Mouse (Mus musculus): ENCODE measurements around the gene Fry. TPM values are rescaled to one million over a fixed set of nuclear protein-coding genes. Genes with fewer than 3 reads are reported as not detected.
A peak's percentile ranks its signal among the peaks of the same experiment; 100 is the strongest.
"Not testable (repeated sequence)": the region's sequence is repeated elsewhere in the genome, so short reads cannot be mapped to it uniquely, and the experiment has no call there.

The Fry gene
- total RNA-seq, 2 experiments from 2014 or later = 74.1 to 86.7 TPM

DNA sequence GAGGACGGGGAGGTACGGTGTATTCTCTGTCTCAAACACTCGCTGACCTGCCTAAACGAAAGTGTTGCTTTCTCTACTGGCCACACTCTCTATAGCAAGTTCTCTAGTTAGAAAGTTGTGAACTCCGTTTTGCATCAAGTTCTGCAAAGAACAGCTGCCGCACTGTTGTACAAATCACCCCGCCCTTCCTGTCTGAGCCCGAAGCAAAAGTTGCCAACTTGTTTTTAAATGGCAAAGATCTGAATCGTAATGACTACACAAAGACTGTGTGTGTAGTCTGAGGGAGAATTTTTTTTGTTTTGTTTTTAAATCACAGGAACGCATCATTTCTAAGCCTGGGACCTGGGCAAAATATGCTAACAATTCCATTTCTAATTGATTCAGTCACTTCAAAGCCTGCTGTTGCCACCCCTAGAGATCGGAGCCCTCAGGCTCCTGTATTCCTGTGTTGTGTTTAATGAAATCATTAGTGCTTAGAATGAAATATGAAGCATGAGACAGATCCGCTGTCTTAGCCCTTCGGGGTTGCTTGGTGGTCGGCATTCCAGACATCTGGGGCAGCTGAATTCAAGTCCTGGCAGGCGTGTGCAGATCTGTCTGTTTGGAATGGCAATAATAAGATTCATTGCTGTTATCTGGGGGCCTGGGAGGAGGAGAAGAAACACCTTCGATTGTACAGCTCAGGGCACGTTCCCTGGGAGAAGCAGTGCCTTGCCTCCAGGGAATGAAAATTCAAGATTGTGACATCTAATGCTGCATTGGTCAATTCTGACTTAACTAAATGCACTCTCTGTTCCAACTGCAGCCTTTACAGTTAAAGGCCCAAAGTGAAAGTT, 339.7 kb downstream of the Fry start:
- DNase-seq = no peak
- intact Hi-C loops (cut with DNase I; ENCODE audit: low total_unique reads) = no loop called here

DNA sequence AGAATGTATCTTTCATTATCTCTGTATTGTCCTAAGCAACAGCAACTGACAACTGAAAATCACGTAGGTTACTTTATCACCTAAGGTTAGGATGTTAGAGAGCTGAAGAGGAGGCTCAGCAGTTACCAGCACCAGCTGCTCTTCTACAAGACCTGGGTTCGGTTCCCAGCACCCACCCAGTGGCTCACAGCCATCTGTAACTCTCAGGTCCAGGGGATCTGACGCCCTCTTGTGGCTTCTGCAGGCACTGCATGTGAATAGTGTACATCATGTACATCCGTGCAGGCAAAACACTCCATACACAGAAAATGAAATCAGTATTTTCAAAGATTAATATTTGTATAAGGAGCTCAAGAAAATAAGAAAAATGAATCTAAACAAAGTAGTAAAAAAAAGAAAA, 341.4 kb downstream of the Fry start:
- intact Hi-C loops (cut with DNase I; ENCODE audit: low total_unique reads) = no loop called here
- no peak for DNase-seq

DNA sequence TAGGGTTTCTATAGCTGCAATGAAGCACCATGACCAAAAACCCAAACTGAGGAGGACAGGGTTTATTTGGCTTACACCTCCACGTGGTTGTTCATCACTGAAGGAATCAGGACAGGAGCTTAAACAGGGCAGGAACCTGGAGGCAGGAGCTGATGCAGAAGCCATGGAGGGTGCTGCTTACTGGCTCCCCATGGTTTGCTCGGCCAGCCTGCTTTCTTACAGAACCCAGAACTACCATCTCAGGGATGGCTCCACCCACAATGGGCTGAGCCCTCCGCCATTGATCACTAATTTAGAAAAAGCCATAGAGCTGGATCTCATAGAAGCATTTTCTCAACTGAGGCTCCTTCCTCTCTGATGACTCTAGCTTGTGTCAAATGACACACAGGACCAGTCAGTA, 346.3 kb downstream of the Fry start:
- intact Hi-C loops (cut with DNase I; ENCODE audit: low total_unique reads) = no loop called here
- DNase-seq = no peak

DNA sequence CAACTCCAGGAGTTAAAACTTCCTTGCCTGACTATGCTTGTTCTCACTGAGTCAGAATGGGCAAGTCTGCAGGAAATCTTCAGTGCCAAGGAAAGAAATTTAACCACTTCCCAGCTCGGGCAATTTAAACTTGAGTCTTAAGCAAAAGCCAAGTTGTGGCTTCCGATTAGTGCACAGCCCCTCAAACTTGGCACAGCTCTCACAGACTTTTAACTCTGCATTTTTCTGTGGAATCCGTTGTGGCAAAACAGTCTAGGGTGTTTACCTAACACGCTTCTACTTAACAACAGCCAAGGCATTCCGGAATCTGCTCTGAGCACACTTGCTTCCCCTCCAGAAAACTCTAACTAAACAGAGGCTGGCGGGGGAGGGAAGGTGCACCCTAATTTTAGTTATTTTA, 346.8 kb downstream of the Fry start:
- no peak for DNase-seq
- intact Hi-C loops (cut with DNase I; ENCODE audit: low total_unique reads) = no loop called here

DNA sequence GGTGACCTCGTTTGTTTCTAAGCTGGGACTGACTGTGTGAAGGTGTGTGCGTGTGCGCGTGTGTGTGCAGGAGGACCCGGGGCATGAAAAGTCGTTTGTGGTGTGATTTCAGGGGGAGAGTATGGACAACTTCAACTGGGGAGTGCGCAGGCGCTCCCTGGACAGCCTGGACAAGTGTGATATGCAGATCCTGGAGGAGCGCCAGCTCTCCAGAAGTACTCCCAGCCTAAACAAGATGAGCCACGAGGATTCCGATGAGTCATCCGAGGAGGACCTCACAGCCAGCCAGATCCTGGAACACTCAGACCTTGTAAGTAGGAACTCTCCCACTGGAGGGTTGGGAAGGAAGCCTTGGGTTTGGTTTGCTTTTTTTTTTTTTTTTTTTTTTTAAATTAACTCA, 347.7 kb downstream of the Fry start:
- peak; percentile 86 for DNase-seq
- intact Hi-C loops (cut with DNase I; ENCODE audit: low total_unique reads) = no loop called here

DNA sequence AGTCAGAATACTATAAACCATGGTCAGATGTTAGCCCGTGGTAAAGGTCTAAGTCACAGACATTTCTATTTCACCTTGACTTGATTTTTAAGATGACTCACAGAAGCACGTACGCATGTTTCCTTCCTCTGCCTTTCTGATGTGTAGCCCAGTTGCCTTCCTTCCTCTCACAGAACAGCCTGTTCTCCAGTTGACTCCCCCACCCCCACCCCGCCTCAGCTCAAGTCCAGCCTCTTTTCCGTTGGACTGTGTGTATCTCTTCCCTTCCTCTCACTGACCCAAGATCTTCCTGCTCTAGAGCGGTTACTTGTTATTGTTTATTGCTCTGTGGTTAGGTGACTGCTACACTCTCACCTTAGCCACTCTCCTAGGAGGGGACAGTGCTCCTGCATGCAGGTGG, 350.0 kb downstream of the Fry start:
- intact Hi-C loops (cut with DNase I; ENCODE audit: low total_unique reads) = no loop called here
- DNase-seq = no peak

DNA sequence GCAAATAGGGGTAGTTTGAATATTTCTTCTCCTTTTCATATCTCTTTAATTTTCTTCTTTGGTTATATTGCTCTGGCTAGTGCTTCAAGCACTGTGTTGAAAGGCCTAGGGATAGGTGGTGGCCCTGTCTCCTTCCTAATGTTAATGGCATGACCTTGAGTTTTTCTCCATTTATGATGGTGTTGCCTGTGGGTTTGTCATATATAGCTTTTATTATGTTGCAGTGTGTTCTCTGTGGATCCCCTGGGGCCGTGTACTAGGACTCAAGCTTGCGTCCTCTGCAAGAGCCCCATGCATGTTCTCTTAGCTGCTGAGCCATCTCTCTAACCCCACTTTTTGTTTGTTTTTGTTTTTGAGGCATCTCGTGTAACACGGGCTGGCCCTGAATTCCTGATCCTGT, 358.9 kb downstream of the Fry start:
- intact Hi-C loops (cut with DNase I; ENCODE audit: low total_unique reads) = no loop called here
- DNase-seq = no peak

DNA sequence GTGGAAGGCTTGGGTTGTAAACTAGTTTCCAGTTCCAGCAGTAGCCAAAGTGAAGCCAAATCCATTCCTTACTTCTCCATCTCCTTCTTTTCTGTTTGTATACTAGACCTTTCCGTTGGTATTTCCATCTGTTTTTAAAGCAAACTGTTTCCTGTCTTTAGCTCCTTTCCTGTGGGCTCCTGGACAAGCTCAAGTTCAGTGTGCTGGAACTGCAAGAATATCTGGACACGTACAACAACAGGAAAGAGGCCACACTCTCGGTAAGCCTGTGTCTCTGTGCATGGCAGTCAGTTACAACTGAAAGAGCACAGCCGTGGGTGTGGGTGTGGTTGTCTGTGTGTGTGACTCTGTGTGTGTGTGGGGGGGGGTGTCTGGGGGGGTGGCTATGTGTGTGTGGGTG, 360.2 kb downstream of the Fry start:
- DNase-seq = no peak

DNA sequence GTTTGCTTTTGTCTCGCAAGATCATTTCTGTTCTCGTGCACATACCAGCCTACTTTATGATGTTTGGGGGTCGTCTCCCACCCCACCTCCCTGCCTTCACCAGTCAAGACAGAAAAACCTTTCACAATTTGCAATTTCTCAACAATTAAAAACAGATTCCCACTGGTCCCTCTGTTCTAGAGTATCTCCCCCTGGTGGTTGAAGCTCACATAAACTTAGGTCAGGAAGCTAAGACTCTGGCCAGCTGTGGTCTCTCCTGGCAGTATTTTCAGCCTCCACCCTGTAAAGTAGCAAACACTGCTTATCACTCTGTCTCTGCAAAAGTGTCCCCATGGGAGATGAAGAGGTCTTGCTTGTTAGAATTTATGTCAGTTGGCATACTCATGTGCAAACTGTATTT, 366.8 kb downstream of the Fry start:
- intact Hi-C loops (cut with DNase I; ENCODE audit: low total_unique reads) = no loop called here
- DNase-seq = peak; percentile 32

More for the DNA sequence above, 360.2 kb downstream of the Fry start:
- intact Hi-C loops (cut with DNase I; ENCODE audit: low total_unique reads) = no loop called here

DNA sequence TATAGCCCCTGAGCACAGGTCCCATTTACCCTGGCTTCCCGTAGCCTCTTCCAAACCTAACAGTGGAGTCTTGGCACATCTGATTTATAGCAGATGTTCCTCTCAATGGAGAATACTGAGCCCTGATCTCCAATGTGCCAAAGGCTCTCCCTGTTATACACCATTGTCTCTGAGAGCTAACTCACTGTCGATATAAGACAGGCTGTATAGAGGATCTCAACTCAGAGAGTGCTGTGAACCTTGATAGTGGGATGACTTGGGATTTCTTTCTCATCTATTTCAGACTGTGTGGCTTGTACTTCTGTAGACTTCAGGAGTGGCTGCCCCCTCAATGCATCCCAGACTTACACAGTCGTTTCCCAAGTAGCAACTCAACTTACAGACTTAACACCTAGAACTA, 371.8 kb downstream of the Fry start:
- intact Hi-C loops (cut with DNase I; ENCODE audit: low total_unique reads) = no loop called here
- DNase-seq = no peak

DNA sequence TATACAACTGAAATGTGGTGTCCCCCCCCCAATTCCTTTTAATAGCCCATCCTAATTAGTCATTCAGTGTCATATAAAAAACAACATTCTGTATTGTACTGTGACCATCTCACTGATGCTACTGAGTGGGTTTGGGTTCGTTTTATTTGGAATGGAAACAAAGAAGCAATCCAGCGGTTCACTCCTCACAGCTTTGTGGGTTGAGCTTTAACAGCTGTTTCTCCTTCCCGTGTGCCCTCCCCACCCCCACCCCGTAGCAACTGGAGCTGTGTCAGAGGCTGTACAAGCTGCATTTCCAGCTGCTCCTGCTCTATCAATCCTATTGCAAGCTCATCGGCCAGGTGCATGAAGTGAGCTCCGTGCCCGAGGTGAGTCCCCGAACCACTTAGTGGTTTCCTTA, 372.4 kb downstream of the Fry start:
- intact Hi-C loops (cut with DNase I; ENCODE audit: low total_unique reads) = no loop called here
- no peak for DNase-seq

DNA sequence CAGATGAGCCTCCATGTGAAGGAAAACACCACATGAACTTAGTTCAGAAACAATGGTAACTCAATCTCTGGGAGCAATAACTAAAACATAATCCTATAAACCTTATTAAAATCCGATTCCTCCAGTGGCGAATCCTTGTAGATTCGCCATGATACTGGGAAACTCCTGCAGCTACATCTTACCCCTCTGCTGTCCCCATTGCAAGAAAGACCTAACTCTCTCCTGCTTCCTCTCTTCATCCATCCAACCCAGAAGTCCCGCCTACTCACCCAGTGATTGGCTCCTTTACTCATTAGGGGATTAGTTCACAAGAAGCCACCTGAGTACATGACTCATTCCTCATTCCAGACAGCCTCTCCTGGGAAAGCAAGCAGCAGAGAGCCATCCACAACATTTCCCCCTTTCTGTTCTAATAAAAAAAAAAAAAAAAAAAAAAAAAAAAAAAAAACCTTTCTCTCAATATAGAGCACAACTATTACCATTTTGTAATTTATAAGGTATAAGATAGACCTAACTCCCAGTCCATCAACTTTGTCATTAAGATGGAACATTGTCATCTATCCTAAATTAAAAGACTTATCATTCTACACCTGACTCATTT, 373.2 kb downstream of the Fry start:
- intact Hi-C loops (cut with DNase I; ENCODE audit: low total_unique reads); DNase-seq: not testable (repeated sequence)

DNA sequence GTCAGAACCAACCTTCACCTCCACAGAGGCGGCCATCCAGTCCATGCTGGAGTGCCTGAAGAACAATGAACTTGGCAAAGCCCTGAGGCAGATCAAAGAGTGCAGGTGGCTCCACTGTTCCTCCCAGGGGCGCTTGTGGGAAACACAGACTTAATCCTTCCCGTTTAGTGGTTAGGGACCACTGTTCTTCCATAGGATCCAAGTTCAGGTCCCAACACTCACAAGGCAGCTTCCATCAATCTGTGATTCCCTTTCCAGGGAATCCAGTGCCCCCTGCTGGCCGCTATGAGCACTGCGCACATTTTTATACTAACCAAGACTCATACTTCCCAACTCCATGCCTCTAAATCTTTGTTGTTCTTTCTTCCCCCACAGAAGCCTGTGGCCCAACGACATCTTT, 377.3 kb downstream of the Fry start:
- intact Hi-C loops (cut with DNase I; ENCODE audit: low total_unique reads) = no loop called here
- DNase-seq = peak; percentile 21

DNA sequence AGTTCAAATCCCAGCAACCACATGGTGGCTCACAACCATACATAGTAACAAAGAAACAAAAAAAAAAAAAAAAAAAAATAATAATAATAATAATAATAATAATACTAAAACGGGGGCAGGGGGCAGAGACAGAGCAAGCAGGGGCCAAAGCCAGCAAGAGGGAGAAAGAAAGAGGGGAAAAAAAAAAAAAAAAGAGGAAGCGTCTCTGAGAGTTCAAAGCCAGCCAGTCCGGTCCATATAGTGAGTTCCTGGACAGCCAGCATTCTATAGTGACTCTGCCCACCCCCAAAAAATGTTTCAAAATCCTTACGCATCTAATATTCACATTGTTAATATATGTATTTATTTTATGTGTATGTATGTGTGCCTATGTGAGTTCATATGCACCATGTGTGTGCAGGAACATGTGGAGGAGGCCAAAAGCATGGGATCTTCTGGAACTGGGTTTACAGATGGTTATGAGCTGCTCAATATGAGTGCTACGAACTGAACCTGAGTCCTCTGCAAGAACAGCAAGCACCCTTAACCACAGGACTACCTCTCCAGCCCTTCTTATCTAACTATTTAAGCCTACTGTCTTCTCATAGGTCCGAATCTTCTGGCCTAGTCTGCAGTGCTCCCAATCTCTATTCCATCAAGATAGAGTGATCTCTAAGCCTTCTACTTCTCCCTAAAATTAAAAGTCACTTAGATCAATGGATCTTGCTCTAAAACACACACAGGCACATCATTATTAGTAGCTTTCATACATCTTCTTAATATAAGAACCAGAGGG, 392.2 kb downstream of the Fry start:
- intact Hi-C loops (cut with DNase I; ENCODE audit: low total_unique reads) = no loop called here
- no peak for DNase-seq

DNA sequence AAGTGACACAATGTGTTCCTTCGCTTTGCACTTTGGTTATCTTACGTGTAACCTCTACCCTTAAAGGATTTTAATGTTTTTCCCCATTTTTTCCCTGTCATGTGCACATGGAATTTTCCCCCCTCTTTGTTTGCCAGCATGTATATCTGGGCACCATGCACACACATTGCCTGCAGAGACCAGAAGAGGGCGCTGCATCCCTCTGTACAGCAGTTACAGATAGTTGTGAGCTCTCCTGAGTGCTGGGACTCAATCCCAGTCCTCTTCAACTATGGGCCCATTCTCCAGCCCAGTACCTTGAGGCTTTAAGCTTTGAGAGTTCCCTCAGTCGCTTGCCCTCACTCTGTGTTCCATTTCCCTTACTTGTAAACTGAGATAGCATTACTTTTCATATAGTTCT, 394.8 kb downstream of the Fry start:
- intact Hi-C loops (cut with DNase I; ENCODE audit: low total_unique reads) = no loop called here
- DNase-seq = no peak

DNA sequence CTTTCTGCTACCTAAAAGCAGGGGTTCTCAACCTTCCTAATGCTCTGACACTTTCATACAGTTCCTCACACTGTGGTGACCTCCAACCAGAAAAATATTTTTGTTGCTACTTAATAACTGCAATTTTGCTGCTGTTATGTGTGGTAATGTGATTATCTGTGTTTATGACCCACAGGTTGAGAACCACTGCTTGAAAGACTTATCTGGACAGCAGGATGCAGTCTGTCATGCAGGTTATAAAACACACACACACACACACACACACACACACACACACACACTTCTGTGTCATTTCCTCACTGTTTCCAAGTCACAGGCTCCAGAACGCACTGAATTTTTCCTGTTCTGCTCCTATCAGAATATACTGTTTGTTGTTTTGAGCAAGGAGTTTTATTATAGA, 395.6 kb downstream of the Fry start:
- intact Hi-C loops (cut with DNase I; ENCODE audit: low total_unique reads) = no loop called here
- DNase-seq = no peak

DNA sequence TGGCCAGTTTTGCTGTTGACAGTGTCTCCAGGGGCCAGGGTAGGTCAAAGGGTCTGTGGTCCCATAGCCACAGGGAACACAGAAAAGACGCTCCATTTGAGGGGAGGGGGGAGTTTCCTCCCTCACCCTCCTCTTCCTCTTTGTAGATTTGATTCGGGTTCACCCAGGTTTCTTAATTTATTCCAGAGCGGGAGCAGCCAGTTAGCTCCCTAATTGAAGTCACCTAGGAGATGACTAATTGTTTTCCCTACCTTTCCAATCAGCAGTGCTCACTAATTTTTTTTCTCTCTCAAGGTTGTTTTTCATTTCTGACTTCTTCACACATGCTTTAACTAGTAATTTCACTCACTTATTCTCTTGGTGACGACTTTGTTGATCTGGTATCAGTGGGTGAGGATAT, 399.6 kb downstream of the Fry start, which contains the start of gene Zar1l:
Gene Zar1l (minus strand): TSS at position 101 of the 400 bp plus-strand sequence.
- no peak for DNase-seq
- intact Hi-C loops (cut with DNase I; ENCODE audit: low total_unique reads) = no loop called here

DNA sequence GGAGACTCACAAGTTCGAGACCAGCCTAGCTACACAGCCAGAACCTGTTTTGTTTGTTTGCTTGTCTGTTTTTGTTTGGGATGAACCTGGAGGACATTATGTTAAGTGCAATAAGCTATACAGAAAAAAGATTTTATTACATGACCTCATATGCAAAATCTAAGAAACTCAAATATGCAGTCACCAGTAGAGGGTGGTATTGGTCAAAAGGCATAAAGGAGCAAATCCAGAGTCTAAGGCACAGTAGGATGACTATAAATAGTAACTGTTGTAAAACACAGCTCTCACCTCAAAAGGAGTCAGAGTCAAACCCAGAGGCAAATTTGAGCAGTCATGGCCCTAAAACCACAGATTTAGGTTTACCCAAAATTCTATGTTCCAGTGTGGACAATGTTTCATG, 401.1 kb downstream of the Fry start:
- DNase-seq = no peak
- intact Hi-C loops (cut with DNase I; ENCODE audit: low total_unique reads) = no loop called here

DNA sequence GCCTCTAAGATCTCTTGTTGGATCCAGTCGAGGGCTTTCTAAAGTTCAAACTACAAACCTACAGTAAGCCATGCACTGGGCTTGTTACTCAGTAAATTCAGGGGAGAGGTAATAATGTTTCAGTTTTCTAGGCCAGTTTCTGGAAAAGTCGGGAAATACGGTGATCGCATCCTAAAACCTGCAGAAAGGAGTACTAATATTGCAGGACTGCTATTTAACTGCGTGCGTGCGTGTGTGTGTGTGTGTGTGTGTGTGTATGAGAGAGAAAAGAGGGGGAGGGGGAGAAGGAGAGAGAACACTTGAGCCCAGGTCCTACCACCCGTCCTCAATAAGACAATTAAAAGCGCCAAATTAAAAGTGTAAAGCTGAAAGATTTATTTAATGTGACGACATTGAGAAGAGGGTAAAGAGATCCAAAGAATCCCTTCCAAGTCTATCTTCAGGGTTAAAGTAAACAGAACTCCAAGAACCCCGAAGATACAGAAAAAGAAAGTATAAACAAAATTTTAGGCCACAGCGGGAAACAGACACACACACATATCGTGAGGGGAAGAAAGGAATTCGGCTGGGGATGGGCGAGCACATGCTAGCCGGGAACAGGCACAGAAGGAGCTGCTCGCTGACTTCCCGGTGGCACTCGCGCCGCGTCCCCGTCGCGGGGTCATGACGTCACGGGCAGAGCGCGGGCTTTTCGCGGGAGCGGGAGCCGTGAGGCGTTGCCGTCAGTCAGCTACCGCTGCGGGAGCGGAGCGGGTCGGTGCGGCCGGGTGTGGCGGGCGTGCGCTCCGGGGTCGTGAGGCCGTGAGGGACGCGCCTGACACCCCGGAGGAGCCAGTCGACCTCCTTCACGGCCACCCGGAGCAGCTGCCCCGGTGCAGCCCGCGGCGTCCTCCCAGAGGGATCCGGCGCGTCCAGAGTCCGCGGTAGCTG, 403.8 kb downstream of the Fry start, which contains the start of gene Brca2:
Gene Brca2 (plus strand): TSS at position 694 of the 930 bp plus-strand sequence.
- peak; percentile 92 for DNase-seq
- intact Hi-C loops (cut with DNase I; ENCODE audit: low total_unique reads) = no loop called here

DNA sequence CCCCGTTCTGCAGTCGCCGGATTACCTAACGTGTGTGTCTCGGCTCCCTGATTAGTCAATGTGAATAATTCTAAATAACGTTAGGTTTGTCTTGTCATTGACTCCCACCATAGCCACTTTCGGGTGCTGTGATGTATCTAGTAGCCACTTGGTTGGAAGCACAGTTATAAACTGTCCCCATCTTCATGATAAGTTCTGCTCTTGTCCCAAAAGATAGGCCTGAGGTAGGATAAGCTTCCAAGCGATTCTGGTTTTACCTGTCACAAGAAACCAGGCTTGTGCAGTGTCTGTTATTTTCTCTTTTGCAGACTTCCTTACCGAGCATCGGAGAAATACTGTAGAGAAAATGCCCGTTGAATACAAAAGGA, 404.4 kb downstream of the Fry start:
- intact Hi-C loops (cut with DNase I; ENCODE audit: low total_unique reads) = no loop called here

More for the DNA sequence above, 404.4 kb downstream of the Fry start:
- DNase-seq = no peak

Data from gastrocnemius, postnatal 14 days (tissue).